Mouse (Mus musculus) kidney, postnatal 25 days (tissue): ENCODE measurements around the gene Ehbp1.

Experiments used
- DNase-seq, 2 experiments: peaks; one replicate each; pipeline ENCODE4 v3.0.0; 2021; ENCODE audit warnings: mixed read lengths in 2 of 2

Gene Ehbp1

GRCm38 (mm10) chr11:22286371-22286872 lies 55.7 kb downstream of the Ehbp1 start:
- DNase-seq: peak; percentile 58 to 88

- no peak for DNase-seq
Observed at GRCm38 (mm10) chr11:22276656-22277055, 65.4 kb downstream of the Ehbp1 start.

DNA sequence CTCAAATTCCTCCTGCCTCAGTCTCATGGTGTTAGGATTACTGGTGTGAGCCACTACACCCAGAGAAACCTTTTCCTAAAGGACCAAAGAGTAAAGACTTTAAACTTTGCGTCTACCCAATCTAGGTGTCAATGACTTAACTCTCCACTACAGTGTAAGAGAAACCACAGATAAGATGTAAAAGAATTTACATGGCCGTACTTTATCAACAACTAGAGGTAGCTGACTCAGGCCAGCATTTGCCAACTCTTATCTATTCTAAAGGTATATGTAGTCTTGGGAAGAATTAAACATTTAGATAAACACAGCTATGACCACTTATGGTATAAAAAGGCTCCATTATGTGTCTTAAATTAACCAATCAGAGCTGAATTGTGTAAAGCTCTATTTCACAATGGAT lies 67.9 kb downstream of the Ehbp1 start:
- DNase-seq: no peak

- no peak for DNase-seq
Observed at GRCm38 (mm10) chr11:22273378-22273777, 68.7 kb downstream of the Ehbp1 start.

DNA sequence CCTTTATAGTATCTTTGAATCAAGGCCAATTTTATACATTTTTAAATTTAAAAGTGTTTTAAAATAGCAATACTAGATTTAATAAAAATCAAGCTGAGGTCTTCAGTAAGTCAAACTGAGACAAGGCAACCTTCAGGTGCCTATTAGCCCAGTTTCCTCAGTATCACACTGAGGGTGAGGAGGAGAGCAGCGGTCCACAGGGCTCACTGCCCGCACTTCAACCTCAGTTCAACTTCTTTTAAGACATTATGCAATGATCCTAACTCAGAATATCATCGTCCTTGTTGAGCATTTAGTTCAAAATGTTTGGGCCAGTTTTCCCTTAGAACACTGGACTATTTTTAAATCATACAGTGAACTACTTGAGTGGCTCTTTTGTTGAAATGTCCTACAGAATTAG lies 70.2 kb downstream of the Ehbp1 start:
- DNase-seq: peak; percentile 24 to 66

GRCm38 (mm10) chr11:22269643-22270042 lies 72.4 kb downstream of the Ehbp1 start:
- DNase-seq: no peak

DNA sequence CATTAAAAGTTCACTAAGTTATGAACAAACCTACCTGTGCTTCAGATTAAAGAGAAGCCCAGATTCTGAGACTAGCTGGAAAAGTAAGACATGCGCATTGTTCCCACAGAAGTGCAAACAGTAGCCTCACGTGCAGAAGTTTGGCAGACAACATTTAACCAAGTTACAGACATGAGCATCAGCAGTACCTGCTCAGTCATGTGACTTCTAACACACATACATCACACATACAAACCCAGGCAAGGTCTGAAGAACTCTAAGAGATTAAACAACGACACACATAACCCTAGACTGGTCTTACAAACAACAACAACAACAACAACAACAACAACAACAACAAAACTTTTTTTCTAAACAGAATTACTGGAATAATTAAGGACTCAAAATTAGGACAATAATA lies 72.9 kb downstream of the Ehbp1 start:
- DNase-seq: no peak

- no peak for DNase-seq
Observed at GRCm38 (mm10) chr11:22267014-22267413, 75.1 kb downstream of the Ehbp1 start.

DNA sequence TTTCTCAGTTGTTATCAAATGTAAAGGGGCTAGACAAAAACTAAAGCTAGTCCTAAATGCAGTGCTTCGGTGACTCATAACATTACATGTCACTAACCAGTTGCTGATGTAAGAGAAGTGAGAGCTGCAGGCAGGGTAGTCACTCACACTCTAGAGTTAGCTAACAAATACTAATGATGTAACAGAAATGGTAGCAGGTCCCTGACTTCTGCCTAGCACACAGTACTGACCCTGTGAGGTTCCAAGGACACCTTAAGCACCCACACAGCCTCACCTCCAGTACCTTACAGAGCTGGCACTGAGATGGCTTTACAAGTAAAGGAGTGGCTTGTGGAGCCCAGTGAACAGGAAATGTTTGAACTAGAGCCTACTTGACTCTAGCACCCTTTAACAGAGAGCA lies 86.7 kb downstream of the Ehbp1 start:
- DNase-seq: no peak

- DNase-seq: no peak
Observed at GRCm38 (mm10) chr11:22249363-22249762, 92.7 kb downstream of the Ehbp1 start.

GRCm38 (mm10) chr11:22247736-22248135 lies 94.4 kb downstream of the Ehbp1 start:
- no peak for DNase-seq

GRCm38 (mm10) chr11:22247069-22247468 lies 95.0 kb downstream of the Ehbp1 start:
- no peak for DNase-seq

DNA sequence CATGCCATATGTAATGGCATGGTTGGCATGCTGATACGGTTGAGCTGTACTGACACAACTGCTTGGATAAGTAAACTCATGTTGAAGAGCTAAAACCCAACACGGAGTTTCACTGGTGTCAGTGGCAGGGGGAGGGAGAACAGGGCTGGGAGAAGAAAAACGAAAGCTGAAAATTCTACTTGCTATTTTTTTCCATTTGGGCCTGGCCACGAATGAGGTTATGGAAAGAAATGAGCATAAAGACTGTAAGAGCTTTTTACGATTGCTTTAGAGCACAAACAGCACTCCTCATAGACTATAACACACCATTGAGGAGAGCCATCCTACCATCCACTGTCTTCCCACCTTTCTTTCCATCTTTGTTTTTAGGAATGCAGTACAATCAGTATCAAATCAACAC lies 106.5 kb downstream of the Ehbp1 start:
- DNase-seq: no peak

- DNase-seq: peak in 1 of 2 experiments; percentile 39
Observed at GRCm38 (mm10) chr11:22234739-22235138, 107.4 kb downstream of the Ehbp1 start.

DNA sequence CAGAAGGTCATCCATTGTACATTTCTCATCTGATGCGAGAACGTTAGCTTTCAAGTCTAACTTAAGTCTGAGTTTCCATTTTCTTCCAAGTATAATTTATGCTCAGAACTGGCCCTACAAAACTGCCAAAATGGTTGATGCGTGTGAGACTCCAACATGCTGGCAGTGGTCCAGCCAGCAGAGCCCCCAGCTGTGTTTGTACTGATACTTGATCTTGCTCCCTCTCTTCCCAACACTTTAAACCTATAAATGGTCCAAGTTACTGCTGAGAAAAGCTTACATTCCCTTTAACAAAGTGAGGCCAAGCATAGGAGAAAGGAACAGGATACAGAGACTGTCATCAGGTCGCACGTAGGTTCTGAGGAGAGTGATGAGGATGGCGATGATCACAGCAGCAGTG lies 111.2 kb downstream of the Ehbp1 start:
- no peak for DNase-seq

DNA sequence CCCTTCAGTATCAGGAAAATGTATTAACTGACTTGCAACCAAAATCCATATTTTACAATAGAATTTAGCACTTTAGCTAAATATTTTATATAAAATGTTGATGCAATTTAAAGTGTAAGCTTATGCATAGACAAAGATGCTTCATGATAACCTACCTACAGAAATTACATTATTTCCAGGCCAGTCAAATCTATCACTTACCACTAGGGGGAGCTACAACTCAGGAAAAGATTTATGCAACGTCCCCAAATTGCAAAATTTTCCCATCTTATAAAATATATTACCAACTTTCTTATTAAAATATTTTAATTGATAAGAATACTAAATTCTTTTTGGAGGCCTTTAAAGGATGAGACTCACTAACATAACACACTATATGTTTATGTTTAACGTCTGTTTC lies 116.5 kb downstream of the Ehbp1 start:
- peak in 1 of 2 experiments; percentile 21 for DNase-seq

GRCm38 (mm10) chr11:22218222-22218621 lies 123.9 kb downstream of the Ehbp1 start:
- DNase-seq: no peak

- no peak for DNase-seq
Observed at GRCm38 (mm10) chr11:22216941-22217340, 125.2 kb downstream of the Ehbp1 start.

- no peak for DNase-seq
Observed at GRCm38 (mm10) chr11:22206611-22207010, 135.5 kb downstream of the Ehbp1 start.

DNA sequence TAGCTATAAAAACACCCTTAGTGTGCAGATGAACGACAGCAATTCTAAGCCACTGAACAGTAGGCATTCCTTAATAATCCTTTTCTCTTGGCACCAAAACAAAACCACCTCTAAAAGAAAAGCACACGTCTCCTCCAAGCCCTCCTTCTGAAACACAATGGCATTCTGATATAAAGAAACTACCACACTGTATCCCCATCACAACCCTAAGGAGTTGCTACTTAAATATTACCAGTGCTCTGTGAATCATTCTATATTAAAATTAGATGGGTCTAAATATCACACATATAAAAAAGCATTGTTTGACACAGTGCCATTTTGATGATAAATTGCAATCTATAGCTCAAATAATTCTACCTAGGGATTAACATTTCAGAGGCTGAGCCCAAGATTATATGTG lies 135.9 kb downstream of the Ehbp1 start:
- DNase-seq: no peak

DNA sequence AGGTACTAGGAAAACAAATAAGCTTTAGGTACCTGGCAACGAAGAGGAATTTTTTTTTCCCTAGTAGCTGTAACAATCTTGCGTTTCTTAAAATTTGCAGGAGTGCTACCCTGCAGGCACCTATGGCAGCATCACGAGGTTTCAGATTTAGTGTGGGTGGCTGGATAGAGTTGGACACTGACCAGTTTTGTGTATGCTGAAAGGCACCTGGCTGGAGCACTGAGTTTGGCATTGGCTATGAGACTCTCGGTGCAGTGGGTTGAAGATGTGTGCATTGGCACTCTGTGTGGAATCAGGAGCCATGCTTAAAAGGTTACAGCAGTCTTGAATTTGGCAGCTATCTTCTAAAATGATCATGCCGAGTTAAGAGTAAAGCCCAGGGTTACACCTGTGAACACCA lies 138.7 kb downstream of the Ehbp1 start:
- DNase-seq: no peak

DNA sequence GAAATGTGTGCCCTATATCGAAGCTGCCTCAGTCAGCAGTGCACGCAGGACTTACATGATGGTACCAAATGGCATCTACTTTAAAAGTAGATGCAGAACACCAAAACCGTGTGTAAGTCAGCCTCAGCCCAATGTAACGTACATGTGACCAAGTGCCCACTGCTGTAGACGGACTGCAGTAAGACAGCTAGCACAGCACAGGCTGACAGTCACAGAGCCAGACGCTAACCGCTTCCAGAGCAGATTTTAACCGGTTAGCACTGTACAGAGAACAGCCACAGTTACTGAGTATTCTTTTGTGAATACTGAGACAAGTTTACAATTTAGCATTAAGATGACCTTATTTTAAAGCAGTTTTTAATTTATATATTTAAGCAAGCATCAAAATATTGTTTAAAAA lies 141.0 kb downstream of the Ehbp1 start:
- no peak for DNase-seq

DNA sequence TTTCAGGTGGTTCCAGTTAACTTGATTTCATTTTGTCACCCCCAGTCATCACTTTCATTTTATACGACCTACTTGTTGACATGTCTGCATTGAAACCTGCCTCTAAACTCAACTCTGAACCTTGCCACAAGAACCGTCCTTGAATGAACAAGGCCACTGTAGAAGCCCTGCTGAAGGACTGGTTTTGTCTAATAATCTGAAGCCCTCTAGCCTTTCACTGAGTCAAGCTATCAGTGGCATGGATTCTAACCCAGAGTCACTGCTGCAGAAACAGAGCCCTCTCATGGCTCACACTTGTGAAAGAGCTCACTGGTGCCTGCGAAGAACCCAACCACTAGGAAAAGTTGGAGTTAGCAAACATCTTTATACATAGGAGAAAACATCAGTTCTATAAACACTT lies 142.2 kb downstream of the Ehbp1 start:
- no peak for DNase-seq

- no peak for DNase-seq
Observed at GRCm38 (mm10) chr11:22198406-22198805, 143.7 kb downstream of the Ehbp1 start.

DNA sequence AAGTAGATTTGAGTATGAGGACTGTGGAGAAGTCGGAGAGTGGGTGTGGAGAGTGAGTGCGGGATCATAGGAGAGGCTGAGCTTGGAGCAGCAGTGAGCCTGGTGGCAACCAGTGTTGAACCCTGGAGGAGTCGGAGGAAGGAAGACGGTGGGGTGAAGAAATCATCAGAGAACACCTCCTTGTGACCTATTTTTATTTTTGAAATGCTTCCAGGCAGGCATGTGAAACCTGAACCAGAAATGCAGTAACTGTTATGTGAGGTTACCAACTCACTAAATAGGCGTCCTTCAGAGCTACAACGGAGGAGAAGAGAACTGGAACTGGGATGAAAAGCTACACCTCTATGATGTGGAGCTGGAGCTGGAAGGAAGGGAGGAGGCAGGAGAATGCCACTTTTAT lies 144.2 kb downstream of the Ehbp1 start:
- no peak for DNase-seq

GRCm38 (mm10) chr11:22196776-22197175 lies 145.3 kb downstream of the Ehbp1 start:
- DNase-seq: peak in 1 of 2 experiments; percentile 48
